Mouse (Mus musculus) urinary bladder, adult 2 months (tissue): Measurements from ENCODE around the gene Terf2ip. TPM values are rescaled to one million over a fixed set of nuclear protein-coding genes. Genes with fewer than 3 reads are reported as not detected.
A peak's percentile ranks its signal among the peaks of the same experiment; 100 is the strongest.

ENCODE experiments used
- DNase-seq: peaks from one replicate; pipeline ENCODE4 v3.0.0; 2022; ENCODE audit warnings: low spot score
- polyA plus RNA-seq: library from polyadenylated mRNA; depleted of rRNA; stranded (reverse); fragments of >200 nt; gene quantifications from 2 replicates; pipeline ENCODE4 v1.2.3, GENCODE M21; 2012; rRNA removed

Gene Terf2ip
- polyA plus RNA-seq, 1 experiment = 13.9 TPM

GRCm38 (mm10) chr8:112009558-112009957 is 1.6 kb upstream of the Terf2ip start:
- no peak for DNase-seq

GRCm38 (mm10) chr8:112011816-112012242 is 631 bp downstream of the Terf2ip start:
- peak; percentile 44 for DNase-seq

GRCm38 (mm10) chr8:112014936-112015335 is 3.7 kb downstream of the Terf2ip start, which contains the start of gene Gm6793:
Gm6793 (minus strand) TSS chr8:112015036.
- DNase-seq = no peak

GRCm38 (mm10) chr8:112029455-112029854 is 18.3 kb downstream of the Terf2ip start:
- no peak for DNase-seq

- DNase-seq = no peak
These were observed 19.5 kb downstream of the Terf2ip start for GRCm38 (mm10) chr8:112030663-112031062.

- no peak for DNase-seq
These were observed 21.9 kb downstream of the Terf2ip start for GRCm38 (mm10) chr8:112033071-112033470.

GRCm38 (mm10) chr8:112034603-112035002 is 23.4 kb downstream of the Terf2ip start:
- no peak for DNase-seq

- no peak for DNase-seq
These were observed 26.3 kb downstream of the Terf2ip start for GRCm38 (mm10) chr8:112037521-112037920.

GRCm38 (mm10) chr8:112045182-112045581 is 34.0 kb downstream of the Terf2ip start:
- no peak for DNase-seq

- peak; percentile 46 for DNase-seq
These were observed 34.7 kb downstream of the Terf2ip start for GRCm38 (mm10) chr8:112045896-112046295.

GRCm38 (mm10) chr8:112048293-112048692 is 37.1 kb downstream of the Terf2ip start:
- no peak for DNase-seq

- DNase-seq = no peak
These were observed 38.8 kb downstream of the Terf2ip start for GRCm38 (mm10) chr8:112049984-112050383.

- no peak for DNase-seq
These were observed 40.3 kb downstream of the Terf2ip start for GRCm38 (mm10) chr8:112051537-112051936.

GRCm38 (mm10) chr8:112054456-112054855 is 43.3 kb downstream of the Terf2ip start:
- DNase-seq = no peak

- no peak for DNase-seq
These were observed 50.2 kb downstream of the Terf2ip start for GRCm38 (mm10) chr8:112061372-112061771.

Other genes starting within 250 kb of the Terf2ip start
- gene Cfdp1, start 157.1 kb upstream of the Terf2ip start, polyA plus RNA-seq = 58.5 and 65.5 TPM in 2 replicates
- 9.1 and 9.6 TPM in 2 replicates for gene Tmem170, start 134.6 kb upstream of the Terf2ip start, polyA plus RNA-seq
- gene Chst5, start 101.0 kb upstream of the Terf2ip start, polyA plus RNA-seq = 0.10 and 0.25 TPM in 2 replicates
- gene Tmem231, start 77.5 kb upstream of the Terf2ip start, polyA plus RNA-seq = 8.1 and 9.2 TPM in 2 replicates
- gene Gabarapl2, start 70.7 kb upstream of the Terf2ip start, polyA plus RNA-seq = 94.5 and 112 TPM in 2 replicates
- gene Adat1, start 19.1 kb upstream of the Terf2ip start, polyA plus RNA-seq = 5.6 and 5.9 TPM in 2 replicates
- 65.4 and 82.7 TPM in 2 replicates for gene Kars, start 75 bp upstream of the Terf2ip start, polyA plus RNA-seq
- 0.19 TPM in 1 of 2 replicates, not detected in the other for gene Gm6793, start 3.6 kb downstream of the Terf2ip start, polyA plus RNA-seq